16 mouse cellular contexts compared by ENCODE assay signal in the genomic region with DNA sequence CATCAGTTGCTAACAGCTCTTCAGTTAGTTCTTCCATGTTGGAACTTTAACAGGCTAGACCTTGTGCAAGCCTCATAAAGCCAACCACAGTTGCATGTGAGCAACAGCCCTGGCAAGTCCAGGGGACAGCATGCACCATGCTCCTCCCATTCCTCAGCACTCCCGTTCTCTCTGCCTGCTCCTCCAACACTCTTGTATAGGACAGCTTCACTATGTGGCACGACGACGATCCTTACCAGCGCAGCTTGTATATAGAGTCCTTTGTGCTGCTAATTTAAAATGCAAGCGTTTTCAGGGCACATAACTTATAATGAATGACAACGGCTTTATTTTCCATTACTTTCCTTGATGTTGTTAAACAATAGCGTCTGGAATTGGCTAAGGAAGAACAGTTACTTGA.
DNase-seq lines count a peak whose midpoint lies in the region; ATAC-seq and TF ChIP-seq lines count a peak whose summit lies in the region.
"Had no signal": no experiment of that assay in that cellular context is flagged by ENCODE, and none has a peak within 500 bp of the region (broad histone marks: within the 10 kb centered on the region; RNA-seq: fewer than 3 reads in every experiment).

No protein-coding gene starts in this region.

- no peak overlapping the region for H3K27ac ChIP-seq in forebrain, postnatal 0 days (ENCODE audit: low read depth, low read length)
- H3K27ac ChIP-seq: embryonic facial prominence, embryonic 12.5 days; heart, embryonic 13.5 days; limb, embryonic 15.5 days had no signal

- no peaks in the 10 kb centered on the region for H3K4me1 ChIP-seq in megakaryocyte, embryonic 14.5 days
- no peaks in the 10 kb centered on the region for H3K4me1 ChIP-seq in forebrain, postnatal 0 days (ENCODE audit: insufficient read depth)
- H3K4me1 ChIP-seq: embryonic facial prominence, embryonic 12.5 days; heart, embryonic 13.5 days; limb, embryonic 15.5 days had no signal

- no peak overlapping the region for H3K9ac ChIP-seq in forebrain, postnatal 0 days
- H3K9ac ChIP-seq: embryonic facial prominence, embryonic 12.5 days; heart, embryonic 13.5 days; limb, embryonic 15.5 days had no signal

- H3K4me3 ChIP-seq in megakaryocyte, embryonic 14.5 days (replicated peaks) = peak overlapping the region; percentile 40
- H3K4me3 ChIP-seq in forebrain, postnatal 0 days (ENCODE audit: low read depth, low read length) = no peak overlapping the region
- H3K4me3 ChIP-seq: embryonic facial prominence, embryonic 12.5 days; heart, embryonic 13.5 days; limb, embryonic 15.5 days had no signal

- WGBS in forebrain, postnatal 0 days = 7% methylated on average over 8 of the region's 8 CpGs

- H3K4me2 ChIP-seq in forebrain, postnatal 0 days (ENCODE audit: low read depth) = no peak overlapping the region
- H3K4me2 ChIP-seq: embryonic facial prominence, embryonic 12.5 days; heart, embryonic 13.5 days; limb, embryonic 15.5 days had no signal

- peak; percentile 54 for DNase-seq in R1 (ENCODE audit: low read depth, low spot score)
- peak; percentile 12 for DNase-seq in forebrain, postnatal 0 days
- peak; percentile 10 for DNase-seq in retina, embryonic 14.5 days (ENCODE audit: low spot score)
- DNase-seq in cerebellum, adult 11-12 months = no peak
- DNase-seq: adrenal gland, postnatal 10 days; cerebellum, postnatal 10 days; gastrocnemius, postnatal 14 days; kidney, adult 9 months; lung, adult 18-20 months had no signal

- ATAC-seq in megakaryocyte, adult 5-6 weeks (ENCODE audit: poor library complexity, severe bottlenecking) = no peak
- ATAC-seq in forebrain, postnatal 0 days = no peak
- no peak for ATAC-seq in megakaryocyte-erythroid progenitor cell, adult 5-6 weeks (replicated peaks; ENCODE audit: low FRiP score, low TSS enrichment, poor library complexity, severe bottlenecking)

- no peaks in the 10 kb centered on the region for H3K27me3 ChIP-seq in megakaryocyte, embryonic 14.5 days (replicated peaks)
- no peaks in the 10 kb centered on the region for H3K27me3 ChIP-seq in forebrain, postnatal 0 days (ENCODE audit: insufficient read depth, low read length)
- H3K27me3 ChIP-seq: CH12.LX; embryonic facial prominence, embryonic 12.5 days; heart, embryonic 13.5 days had no signal

- peaks cover 79% of the 10 kb centered on the region for H3K9me3 ChIP-seq in megakaryocyte, embryonic 14.5 days
- no peaks in the 10 kb centered on the region for H3K9me3 ChIP-seq in forebrain, postnatal 0 days (ENCODE audit: low read length)
- H3K9me3 ChIP-seq: heart, embryonic 13.5 days; limb, embryonic 15.5 days had no signal

- no peaks in the 10 kb centered on the region for H3K36me3 ChIP-seq in megakaryocyte, embryonic 14.5 days (replicated peaks; ENCODE audit: low read length)
- H3K36me3 ChIP-seq in forebrain, postnatal 0 days (ENCODE audit: insufficient read depth) = no peaks in the 10 kb centered on the region
- H3K36me3 ChIP-seq: embryonic facial prominence, embryonic 12.5 days; heart, embryonic 13.5 days; limb, embryonic 15.5 days had no signal

- TF ChIP-seq CTCF in forebrain, postnatal 0 days (IDR thresholded peaks at IDR 0.05; ENCODE audit: low read depth) = no peak
